1 mouse cellular context compared by ENCODE assay signal in the genomic region with DNA sequence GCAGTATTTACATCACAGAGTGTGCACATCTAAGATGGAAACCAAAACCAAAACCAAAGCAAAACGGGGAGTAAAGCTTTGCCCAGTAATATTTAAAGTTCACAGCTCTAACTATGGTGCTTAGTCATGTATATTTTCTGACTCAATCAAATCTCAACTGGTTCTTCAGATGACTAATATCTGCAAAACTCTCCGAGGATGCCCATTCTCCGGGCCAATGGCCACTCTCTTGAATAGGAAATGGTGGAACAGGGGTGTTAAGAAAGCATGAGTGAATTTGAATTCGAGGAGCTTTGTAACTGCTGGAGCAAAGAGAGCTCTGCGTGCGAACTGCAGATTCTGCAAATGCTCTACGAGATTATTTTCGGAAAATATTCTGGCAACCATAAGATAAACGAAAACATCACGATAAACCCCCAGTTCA.
TF ChIP-seq lines count a peak whose summit lies in the region.

No protein-coding gene starts in this region.

TF ChIP-seq in CH12.LX, 34 proteins besides CTCF, POLR2A, EP300 and RAD21 (continued from another document):
- peak; percentile 77 for TF ChIP-seq JUND (conservative IDR thresholded peaks at IDR 0.05; ENCODE audit: low read depth, low read length)
- TF ChIP-seq KAT2A (IDR thresholded peaks at IDR 0.05; ENCODE audit: insufficient replicate concordance, low read length) = no peak
- TF ChIP-seq RCOR1 (conservative IDR thresholded peaks at IDR 0.05; ENCODE audit: low read depth, low read length) = no peak
- TF ChIP-seq IRF4 (IDR thresholded peaks at IDR 0.05; ENCODE audit: low read depth, low read length) = peak; percentile 82
- peak; percentile 86 for TF ChIP-seq ETS1 (conservative IDR thresholded peaks at IDR 0.05; ENCODE audit: low read depth, low read length)
- TF ChIP-seq USF2 (conservative IDR thresholded peaks at IDR 0.05; ENCODE audit: low read depth, low read length) = no peak
- no peak for TF ChIP-seq TCF12 (IDR thresholded peaks at IDR 0.05; ENCODE audit: low read depth, low read length)
- TF ChIP-seq NRF1 (IDR thresholded peaks at IDR 0.05; ENCODE audit: low read depth, low read length) = no peak
- peak; percentile 43; the same call in 1 of the 2 replicates for TF ChIP-seq TBP (conservative IDR thresholded peaks at IDR 0.05; ENCODE audit: low read depth, low read length)
